Mouse (Mus musculus) kidney, adult 11 months (tissue): ENCODE data around the gene Ddx23.

Experiments
- DNase-seq: peaks from one replicate; pipeline ENCODE4 v3.0.0; 2022

Gene Ddx23

DNA sequence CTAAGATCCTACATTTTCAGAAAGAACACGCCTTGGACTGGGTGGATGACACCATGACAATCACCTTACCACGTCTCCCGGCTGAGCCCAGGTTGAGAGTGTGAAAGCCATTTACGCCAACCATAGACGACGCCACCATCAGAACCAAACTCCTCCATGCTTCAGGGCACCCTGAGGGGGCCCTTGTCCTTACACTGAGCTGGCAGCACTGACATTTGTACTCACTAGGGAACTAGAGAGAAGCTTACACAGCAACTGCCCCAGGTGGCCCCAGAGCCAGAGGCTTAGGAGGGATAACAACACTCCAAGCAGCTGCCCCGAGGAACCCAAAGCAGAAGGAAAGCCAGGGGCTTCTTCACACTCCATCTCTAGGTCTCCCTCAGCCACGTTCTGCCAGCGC is 56.0 kb downstream of the Ddx23 start:
- DNase-seq: no peak

DNA sequence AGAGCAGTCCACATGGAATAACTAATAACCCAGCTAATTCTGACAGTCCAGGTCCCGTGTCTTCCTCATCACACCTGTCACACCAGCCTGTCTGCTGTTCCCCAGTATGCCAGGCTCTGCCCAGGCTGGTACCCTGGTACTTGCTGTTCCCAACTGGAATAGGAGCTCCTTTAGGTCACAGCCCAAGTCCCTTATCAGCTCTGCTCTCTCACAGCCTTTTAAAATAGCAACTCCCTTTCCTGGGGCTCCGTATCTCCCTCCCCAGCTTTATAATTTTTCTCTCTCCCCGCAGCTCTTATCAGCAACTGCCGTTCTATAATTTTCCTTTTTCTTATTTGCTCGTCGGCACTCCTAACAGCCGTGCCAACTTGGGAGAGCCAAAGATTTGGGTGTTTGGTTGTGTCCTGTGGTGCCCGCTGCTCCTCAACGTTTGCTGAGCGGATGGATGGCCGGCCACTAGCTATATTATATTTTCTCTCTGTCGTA is 56.6 kb downstream of the Ddx23 start:
- DNase-seq: no peak

DNA sequence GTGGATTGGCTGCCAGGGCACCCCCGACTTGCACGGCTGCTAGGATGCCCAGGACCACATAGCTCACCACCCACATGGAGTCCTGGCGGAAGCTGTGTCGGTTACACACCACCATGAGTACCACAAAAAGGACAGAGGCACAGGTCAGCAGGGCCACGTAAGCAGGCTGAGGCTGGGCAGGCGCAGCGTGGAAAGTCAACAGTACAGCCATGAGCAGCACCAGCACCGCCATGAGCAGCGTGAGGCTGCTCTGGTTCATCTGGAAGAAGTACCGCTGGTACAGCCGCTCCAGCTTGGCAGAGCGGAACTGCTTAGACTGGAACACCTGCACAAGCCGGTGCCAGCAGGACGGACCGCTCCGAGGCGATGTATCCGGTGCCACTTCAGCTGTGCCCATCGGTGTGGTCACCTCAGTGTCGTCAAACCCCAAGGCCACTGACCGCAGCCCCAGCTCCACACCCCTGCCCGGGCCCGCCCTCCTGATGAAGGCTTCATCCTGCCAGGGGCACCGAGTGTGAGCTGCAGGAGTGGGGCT is 58.6 kb downstream of the Ddx23 start:
- DNase-seq: peak; percentile 48

DNA sequence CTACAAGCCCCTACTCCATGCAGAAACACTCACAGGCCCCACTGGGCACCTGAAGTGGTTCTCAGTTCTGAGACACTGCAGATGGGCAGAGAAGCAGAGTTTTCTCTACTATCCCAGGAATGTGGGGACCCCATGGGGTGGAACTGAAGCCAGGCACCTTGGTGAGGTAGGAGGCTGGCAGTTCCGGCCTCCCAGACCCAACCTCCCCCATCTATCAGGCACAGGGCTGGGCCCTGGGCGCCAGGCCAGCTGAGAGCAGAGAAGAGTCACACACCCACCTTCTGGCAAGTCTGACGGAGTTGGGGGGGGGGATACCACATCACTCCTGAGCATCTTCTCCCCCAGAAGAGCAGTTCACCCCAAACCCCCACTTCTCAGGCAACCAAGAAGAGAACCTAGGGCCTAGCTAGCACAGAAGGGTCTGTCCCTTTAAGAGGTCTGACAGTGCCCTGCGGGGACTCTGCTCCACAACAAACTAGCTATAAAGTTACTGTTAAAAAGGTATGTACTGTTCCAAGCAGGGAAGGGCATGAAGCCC is 59.7 kb downstream of the Ddx23 start:
- DNase-seq: peak; percentile 61

DNA sequence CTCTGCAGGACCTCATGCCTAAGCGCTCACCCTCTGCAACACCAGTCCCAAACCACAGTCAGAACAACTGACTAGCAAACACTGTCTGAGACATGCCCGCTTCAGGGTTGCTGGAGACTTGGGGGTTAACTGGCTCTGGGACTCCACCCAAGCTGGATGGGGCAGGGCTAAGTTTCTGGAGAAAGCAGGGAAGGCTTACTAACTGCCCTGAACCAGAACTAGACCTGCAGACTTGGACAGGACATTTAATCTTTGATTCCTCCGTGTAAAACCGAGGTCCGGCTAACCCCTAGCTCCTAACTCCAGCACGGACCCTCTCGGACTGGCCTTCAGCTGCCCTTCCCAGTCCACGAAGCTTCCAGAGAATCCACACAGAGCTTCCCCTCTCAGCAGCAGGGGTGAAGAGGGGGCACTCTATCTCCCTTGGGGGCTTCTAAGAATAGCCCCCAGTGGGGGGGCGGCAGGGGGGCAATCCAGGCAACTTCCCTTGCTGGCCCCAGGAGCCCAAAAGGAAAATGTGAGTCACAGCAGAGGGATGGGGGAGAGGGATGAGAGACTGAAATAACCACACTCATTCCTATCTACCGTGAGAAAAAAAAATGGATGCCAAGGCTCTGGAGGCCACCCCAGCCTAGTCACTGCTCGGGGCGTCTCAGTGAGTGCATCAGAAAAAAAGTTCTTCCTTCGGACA is 60.4 kb downstream of the Ddx23 start:
- peak; percentile 53 for DNase-seq

DNA sequence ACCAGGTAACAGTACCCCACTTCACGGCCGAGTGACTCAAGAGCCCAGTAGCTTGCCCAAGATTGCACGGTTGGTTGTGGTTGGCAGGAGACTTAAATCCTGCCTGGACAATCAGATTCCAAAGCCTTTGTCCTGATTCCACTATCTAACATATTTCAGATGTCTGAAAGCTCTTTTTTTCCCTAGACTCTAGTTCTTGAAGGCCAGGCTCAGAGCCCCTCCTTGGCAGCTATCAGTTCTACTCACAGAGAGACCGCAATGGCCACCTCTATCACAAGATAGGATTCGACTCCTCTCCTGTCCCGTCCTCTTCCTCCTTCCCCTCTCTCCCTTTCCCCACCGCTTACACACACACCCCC is 60.9 kb downstream of the Ddx23 start:
- no peak for DNase-seq

DNA sequence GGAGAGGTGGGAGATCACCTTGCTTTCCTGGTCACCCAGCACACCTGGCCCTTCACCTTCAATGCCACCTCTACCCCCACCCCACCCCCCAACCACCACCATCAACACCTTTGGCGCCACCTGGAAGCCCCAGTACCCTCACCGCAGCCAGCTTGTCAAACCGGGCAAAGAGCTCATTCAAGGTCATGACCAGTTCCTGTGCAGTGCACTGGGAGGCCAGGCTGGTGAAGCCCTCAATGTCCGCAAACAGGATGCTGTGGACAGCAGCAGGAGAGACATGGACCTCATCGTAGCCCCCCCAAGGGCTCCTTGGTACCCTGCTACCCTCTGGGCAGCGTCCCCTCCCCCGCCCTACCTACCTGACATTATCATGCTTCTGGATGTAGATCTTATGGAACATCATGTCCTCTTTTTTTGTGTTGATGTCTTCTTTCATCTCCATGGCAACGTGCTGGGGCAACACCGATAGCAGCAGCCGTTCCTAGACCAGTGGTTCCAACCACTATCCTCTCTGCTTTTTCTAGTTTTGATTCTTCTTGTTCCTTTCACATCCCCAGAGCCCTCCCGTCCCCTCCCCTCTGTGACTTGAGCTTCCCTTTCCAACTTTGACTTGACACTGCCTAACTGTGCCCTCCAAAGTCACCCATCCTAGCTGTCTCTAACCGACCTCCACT is 62.5 kb downstream of the Ddx23 start:
- no peak for DNase-seq

DNA sequence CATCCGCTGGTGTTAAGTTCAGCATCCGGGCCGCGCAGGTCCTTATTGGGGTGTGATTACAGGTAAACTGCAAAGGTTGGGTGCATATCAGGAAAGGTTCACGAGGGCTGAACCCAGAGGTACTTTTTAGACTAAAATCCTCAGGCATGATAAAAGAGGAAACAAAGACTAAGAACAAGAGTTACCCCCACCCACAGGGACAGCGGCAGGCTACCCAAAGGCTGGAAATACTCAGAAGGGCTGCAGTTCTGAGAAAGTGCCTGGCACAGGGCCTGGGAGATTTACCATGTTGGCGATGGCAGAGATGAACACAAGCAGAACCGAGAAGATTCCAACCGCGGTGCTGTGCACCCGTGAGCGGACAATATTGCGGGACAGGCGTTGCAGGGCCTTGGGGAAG is 66.1 kb downstream of the Ddx23 start:
- DNase-seq: no peak
